Mouse (Mus musculus) naive thymus-derived CD4-positive, alpha-beta T cell, adult 2 months (primary cell): ENCODE measurements at regions not wholly inside any gene's neighbourhood (a gene's known extent, or its start where the extent isn't known, plus 50 kb on each side); places are given as distances from the start of the nearest gene placed in this dataset.
A peak's percentile ranks its signal among the peaks of the same experiment; 100 is the strongest.

Experiments
- DNase-seq: peaks from one replicate; pipeline ENCODE4 v3.0.0-alpha.2; 2011; ENCODE audit warnings: low read depth

DNA sequence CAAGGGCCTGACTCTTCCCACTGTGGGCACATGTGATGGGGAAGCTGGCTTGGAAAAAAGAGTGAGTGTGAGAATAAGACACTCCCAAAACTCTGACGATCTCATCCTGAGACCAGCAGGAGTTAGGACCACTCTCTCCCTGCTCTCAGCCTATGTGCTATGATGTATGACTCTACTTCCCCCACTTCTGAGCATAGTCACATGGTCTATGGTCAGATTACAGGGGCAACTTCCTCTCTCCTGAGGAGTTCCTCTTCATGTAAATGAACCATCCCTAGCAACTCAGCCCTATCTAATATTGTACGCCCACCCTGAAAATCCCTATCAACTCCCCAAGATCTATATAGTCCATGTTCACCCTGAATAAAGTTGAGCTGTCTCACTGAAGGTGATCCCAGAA is 120.0 kb upstream of the Lmo4 start:
- DNase-seq = no peak

DNA sequence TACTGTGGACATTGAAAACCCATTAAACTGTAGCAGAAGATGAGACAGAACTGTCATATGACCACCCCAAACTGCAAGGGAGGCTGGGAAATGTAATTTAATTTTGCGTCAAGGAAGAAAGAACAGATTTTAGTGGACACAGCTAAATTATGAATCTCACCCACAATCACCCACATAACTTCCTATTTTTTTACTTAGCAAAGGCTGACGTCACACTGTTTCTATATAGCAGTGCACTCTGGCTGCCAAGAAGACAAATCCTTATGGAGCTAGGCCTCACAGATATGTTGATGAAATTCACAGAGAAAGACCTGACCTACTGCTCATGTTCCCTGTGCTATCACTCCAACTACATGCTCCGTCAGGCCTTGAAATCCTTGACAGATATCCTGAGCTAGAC is 118.5 kb upstream of the Lmo4 start:
- no peak for DNase-seq

DNA sequence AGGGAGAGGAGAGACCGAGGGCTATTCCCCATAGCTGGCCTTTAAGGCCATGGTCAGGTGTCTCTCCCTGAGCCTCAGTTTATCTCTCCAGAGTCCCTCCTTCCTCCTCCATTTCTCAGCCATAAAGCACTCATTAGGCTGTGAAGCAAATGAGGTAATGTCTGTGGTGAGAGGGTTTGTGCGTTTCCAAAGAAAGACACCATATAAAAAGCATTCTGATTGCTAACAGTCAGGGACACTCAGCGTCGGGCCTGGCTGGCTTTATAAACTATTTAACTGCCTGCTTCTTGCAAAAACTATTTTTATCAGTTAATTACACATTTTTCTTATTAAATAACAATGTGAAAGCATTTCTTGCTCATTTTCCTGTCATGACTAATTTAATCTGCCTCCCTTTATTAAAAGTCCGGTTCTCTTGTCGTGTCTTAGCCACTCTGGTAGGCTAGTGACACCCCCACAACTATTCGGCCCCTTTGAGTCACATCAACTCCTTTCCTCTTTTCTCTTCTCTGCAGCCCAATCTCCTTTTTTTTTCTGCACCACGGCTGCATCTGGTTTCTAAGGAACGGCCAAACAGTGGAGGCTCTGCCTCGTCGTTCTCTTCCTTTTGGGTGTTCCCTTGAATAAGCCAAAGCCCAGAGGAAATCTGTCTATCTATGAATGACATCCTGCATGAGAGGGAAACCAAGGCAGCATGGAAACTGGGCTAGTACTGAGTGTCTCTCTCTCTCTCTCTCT is 114.6 kb upstream of the Lmo4 start:
- no peak for DNase-seq

DNA sequence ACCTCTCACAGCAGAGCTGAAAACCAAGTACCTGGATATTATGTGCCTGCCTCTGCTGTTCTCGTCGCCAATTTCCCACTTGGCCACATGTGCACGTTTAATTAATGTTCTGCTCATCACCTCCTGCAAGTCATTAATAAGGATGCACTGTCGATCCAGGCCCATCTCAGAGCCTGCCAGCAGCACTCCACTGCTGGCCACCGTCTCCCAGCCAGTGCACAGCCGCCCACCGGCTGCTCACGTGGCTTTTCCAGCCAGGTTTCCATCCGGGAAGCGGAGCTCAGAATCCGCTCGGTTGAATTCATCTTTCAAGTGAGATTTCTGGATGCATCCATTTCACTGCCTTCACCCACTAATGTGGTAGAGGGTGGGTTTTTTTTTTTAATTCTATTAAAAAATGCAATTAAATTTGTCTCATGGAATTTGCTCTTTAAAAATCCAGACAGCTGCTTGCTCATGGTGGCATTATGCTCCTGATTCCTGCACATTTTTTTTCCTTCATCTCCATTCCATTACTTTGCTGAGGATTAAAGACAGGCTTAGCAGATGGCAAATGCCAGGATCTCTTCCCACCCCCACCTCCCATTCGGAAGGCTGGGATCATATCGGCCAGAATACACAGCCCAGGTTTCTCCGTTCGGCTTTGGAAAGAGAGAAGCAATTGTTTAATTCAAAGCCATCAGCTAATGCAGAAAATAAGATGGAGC is 113.9 kb upstream of the Lmo4 start:
- DNase-seq = no peak

DNA sequence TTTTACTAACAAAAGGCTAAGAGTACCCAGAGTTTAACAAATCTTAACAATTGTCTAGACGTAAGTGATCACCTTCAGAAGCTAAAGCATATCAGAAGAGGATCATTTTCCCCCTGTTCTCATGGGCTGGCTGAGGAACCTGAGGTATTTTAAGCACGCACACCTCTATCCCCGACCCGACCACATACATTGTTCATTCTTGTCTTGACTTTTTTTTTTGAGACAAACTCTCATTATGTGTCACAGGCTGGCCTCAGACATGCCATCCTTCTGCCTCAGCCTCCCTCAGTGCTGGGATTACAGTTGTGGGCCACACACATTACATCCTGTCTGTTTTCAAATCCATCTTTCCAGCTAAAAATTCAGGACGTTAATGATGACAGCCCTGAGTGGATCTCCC is 105.7 kb upstream of the Lmo4 start:
- DNase-seq = no peak

DNA sequence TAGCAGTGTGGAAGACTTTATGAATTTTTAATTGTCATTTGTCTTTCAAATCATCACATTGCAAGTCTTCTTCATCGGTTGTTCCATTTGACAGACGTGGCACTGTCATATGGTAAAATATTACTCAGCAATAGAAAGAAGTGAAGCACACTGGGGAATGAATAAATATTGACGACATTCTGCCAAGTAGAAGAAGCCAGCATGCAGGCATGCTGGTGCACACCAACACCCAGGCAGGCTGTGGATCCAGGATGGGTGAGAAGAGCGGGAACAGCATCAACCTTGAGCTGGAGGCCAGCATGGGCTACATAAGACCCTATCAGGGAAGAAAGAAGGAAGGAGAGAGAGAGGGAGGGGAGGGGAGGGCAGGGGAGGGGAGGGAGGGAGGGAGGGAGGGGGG is 103.6 kb upstream of the Lmo4 start:
- no peak for DNase-seq

DNA sequence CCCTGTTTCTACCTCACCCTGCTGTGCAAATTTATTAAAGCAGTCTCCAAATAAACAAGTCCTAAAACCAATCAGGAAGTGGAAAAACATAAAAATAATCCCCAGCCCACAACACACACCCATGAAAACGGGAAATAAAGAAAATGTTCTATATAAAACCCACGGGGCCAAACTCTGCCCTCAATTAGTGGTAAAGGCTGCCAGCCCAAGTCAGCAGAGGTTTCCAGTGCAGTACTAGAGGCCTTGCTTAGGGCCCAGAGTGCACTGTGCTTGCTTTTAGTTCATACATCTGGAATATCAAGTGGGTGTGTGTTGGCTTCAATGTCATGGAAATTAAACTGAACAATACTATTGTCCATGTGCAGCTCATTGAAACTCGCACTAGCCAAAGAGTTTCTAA is 102.5 kb upstream of the Lmo4 start:
- DNase-seq = no peak

DNA sequence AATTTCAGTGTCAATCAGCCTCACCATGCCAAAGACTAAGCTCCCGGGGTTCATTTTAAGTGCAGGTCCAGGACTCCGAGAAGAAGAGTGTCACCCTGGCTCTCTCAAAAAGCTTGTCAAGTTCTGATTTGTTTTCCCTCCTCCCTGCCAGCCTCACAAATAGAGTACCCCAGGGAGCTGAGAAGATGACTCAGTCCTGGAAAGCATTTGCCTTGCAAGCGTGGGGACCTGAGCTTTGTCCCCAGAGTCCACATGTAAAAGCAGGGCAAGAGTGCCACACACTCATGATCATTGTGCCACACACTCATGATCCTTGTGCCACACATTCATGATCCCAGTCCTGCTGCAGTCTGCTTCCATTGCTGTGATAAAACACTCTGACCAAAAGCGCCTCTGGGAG is 100.4 kb upstream of the Lmo4 start:
- DNase-seq = no peak

DNA sequence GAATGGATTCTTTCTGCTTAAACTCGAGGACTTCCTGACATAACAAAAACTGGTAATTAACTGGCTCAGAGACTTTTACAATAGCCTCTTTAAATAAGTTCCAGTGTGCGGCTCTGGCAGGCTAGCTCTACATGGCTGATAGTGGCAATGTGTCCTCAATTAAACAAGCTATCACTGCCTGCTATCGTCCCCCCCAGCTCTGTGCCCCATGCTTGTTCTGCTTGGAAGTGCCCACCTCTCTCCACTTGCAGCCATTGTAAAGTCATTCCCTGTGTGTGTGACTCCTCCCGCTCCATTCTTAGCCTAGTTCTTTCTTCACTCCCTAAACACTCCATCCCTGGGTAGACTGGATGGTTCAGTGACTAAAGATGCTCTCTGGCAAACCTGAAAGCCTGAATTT is 99.9 kb upstream of the Lmo4 start:
- no peak for DNase-seq

DNA sequence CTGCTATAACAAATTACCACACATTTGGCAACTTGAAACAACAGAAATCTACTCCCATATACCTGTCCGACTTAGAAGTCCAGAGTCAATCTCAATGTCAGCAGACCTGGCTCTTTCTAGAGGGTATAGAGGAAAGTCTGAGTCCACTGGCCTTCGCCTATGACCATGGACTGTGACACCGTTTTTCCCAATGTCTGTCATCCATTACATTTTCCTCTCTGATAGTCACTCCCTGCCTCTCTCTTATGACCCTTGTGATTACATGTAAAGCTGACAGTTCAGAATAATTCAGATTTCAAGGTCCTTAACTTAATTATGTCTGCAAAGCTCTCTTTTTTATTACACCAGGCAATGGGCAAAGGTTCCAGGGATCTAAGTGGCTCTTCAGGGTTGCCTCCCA is 97.6 kb upstream of the Lmo4 start:
- DNase-seq = no peak

DNA sequence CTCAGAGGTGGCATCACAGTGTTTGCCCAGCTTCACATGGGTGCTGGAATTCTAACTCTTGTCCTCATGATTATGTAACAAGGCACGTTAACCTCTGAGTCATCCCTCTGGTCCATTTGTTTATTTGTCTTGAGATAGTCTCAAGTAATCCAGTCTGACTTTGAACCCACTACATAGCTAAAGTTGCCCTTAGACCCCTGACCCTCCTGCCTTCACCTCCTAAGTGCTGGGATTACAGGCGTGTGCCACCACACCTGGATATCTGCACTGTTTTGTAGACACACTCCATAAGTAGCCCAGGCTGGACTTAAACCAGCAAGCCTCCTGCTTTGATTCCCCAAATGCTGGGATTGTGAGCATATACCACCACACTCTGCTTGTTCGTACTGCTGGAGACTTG is 96.0 kb upstream of the Lmo4 start:
- no peak for DNase-seq

DNA sequence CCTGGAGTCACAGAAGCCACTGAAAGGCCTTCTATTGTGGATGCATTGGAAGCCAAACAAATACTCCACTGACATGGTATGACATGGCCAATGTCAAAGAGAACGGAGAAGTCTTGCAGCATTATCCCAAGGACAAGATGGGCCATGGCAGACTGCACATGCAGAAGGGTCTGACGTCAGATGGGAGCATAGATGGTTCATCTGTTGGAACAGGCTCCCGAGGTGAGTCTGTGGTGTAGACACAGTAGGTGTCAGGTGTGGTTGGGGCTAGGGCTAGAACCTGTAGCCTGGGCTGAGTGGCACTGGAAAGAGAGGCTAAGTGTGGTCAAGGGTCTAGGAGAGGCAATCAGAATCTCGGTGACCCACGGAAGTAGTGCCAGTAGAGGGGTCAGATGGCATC is 94.2 kb upstream of the Lmo4 start:
- no peak for DNase-seq

DNA sequence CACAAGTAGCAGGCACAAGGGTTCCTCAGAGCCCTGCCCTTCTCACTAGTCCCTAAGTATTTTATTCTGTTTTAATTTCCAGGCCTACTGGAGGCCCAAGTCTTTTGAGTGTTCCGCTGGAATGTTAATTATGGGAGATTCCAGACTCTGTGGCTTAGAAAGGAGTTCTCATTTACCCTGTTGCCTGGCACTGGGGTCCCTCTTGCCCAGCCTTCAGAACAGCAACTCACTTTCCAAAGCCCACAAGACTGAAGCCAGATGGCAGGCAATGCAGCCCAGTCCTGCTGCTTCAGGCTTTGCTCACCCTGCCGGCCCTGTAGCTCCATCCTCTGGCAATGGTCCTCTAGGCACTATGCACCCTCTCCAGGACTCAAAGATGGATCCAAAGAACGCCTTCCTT is 84.5 kb upstream of the Lmo4 start:
- no peak for DNase-seq

DNA sequence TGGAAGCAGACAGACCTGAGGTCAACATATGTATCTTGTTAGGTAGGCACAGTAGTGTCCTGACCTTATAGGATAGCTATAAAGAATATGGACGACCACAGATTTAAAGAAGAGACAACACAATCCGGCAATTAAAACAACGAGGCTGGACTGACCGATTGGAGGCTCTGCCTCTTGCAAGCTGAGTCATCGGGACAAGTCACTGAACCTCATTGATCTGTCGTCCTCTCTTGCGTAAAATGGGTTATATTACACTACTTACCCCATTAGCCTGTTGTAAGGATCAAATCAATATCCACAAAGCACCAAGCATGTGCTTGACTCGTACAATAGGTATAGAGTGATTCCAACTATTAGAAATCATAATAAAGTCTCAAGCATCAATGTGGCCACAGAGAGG is 81.1 kb upstream of the Lmo4 start:
- no peak for DNase-seq

DNA sequence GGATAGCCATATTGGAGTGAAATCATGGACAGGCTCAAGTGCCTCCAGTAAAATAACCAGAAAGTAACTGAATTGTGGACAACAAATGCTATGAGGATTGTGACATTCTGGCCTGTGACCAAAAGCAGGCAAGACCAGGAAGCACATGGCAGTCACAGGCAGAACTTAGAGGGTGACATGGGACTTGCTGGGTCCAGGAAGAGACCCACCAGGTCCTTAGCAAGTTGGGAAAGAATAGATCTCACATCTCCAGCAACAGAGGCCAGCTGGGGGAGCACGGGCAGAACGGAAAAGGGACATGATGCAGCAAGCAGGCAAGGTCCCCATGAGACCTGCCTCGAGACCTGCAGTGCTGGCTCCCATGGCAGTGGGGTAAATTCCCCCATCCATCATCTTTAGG is 79.3 kb upstream of the Lmo4 start:
- no peak for DNase-seq

DNA sequence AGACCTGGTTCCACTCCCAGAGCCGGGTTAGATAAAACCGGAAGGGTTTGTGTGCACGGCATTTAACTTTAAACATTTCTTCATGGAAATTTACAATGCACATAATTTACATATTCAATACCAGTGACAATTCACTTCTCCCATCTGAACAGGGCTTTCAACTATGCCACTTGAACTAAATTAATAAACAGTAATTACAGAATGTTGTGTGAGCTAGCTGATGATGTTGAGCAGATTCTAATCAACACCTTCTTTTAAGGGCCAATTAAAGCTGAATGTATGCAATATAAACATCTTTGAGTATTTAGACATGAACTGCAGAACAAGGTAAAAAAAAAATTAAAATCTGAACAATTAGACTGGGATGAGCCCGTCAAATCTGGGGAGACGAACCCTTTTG is 68.1 kb upstream of the Lmo4 start:
- no peak for DNase-seq

DNA sequence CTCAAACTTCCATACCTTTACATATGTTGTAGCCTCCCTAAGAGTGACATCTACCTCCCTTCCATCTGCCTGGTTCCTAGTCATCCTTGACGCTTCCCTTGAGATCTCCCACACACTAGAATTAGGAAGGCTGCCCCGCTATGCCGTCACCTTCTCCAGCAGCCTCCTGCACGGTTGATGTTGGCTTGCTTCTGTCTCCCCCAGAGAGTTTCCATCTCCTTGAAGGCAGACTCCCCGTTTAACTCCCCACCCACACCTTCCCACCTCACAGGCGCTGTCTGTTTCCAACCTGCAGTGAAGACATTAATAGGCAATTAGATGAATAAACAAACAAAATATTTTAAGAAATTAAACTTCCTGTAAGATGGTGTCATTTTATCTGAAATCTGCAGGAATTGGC is 65.2 kb upstream of the Lmo4 start:
- DNase-seq = no peak

DNA sequence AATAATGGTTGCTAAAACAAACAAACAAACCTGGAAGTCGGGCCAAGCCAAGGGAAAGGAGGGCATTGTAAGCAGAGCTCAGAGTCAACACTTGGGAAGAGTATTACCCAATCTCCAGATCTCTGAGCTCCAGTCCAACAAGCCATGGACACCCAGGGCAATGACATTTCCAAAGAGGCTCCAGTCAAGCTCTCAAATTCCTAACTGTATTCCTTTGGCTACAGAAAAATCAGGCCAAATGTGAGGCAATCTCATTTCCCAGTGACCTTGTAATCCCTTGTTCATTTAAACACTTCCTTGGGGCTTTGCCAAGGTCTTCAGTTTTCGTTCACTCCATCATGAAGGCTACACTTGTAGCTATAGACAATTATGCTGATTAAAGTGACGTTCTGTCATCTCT is 59.5 kb upstream of the Lmo4 start:
- no peak for DNase-seq

DNA sequence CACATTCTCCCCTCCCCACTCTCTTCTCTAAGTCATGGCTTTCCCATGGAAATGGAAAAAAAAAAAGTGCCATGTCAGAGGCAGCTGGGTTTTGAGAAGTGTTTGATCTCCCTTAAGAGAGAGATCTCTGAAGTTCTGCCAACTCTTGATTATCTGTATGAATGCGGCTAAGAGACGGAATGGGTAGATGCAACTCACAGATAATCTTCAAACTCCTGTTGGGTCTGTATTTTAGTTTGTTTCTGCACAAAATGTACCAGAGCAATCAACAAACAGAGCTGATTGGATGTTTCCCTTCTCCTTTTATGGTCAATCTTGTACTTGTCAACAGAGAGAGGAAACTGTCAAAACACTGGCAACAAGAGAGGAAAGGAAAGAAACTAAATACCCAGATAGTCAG is 55.9 kb upstream of the Lmo4 start:
- peak; percentile 53 for DNase-seq

DNA sequence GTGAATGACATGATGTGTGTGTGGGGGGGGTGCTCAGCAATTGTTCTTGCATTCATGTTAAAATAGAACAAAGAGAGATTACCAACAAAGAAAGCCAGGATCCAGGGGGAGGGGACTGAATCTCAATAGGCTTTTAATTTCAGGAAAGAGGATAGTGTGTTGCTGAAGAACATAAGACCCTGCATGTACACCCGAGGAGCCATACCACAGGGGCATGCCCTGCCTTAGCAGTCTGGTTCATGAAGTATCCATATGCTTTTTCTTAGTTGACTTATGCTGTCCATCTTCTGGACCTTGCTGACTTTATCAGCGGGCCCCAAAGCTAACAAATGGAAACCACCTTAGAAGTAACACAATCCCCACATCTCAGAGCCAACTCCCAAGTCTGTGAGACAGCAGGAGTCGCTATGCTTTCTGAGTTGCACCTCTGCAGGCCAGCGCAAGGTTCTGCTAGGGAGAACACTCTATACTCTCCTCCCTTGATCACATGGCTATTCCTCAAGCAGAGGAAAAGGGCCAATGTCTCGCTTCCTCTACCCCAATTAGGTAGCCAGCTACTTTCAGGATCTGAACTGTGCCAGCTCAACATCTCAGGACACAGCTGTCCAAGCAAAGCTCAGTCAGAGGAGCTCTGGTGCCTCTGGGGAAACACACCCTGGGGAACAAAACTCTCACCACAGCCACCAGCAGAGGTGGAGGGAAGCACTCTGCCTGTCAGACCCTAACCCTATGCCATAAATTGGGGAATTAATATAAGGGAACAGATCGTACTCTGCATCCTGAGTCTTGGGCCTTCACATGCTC is 52.9 kb upstream of the Lmo4 start:
- DNase-seq = no peak

DNA sequence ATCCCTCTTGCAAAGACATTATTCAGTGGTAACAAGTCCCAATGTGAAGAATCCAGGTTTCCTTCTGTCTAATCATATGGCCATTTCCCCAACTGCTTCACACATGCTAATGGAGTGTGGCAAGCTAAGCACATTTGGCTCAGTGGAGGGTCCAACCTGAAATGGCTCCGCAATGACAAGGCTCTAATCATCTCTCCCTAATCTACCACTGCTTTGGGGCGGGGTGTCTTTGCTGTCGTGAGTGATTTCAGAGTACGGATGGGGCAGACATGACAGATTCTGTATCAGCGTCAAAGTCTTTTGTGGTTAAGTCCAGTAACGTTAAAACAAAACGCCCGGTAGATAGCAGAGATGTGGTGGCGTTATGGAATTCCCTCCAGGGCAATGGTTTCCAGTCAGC is 52.2 kb upstream of the Lmo4 start:
- DNase-seq = no peak

DNA sequence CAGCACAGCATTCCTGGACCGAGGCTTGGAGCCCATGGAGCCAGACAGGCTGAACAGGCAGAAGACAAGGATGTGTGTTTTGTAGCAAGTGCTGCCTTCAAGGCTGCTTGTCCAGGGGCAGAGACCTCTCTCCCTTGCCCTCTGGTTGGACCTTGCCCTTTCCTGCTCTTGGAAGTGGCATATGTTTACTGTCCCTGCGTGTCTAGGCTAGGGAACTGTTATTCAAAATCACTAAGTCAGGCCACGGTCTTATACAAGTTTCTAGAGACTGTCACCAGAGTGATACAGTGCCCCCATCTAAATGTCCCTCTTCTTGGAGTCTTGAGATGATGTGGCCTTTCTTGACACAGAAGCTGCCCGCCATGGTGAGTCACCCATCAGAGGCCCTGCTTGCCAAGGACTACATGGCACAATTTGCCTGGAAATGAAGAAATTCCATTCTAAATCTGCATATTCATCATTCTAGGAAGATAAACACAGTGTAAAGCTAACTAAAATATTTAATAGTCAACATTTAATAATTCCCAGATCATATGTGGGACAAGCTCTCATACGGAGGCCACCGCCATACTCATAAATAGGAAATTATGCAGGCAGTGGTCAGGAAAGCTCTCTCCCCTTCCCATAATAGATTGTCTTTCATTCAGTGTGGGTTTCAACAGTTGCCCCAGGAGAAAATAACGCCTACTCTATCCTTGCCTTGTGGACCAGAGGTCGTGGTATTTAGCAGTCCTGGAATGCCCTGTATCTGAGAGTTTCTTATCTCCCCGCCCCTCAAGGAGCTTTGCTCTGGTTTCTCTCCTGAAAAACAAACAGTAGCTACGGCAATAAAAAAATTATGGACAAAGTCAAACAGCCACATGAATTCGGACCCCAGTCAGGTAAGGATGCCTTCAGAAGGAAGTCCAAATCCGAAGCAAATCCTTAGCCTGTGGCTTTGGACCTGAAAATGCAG is 50.9 kb upstream of the Lmo4 start:
- no peak for DNase-seq
